Mouse (Mus musculus): ENCODE results near the gene Cage1. TPM values are rescaled to one million over a fixed set of nuclear protein-coding genes. Genes with fewer than 3 reads are reported as not detected.
A peak's percentile ranks its signal among the peaks of the same experiment; 100 is the strongest.

The Cage1 gene
- total and polyA plus RNA-seq, 3 experiments = 0.12 to 2.3 (median 1.6) TPM

DNA sequence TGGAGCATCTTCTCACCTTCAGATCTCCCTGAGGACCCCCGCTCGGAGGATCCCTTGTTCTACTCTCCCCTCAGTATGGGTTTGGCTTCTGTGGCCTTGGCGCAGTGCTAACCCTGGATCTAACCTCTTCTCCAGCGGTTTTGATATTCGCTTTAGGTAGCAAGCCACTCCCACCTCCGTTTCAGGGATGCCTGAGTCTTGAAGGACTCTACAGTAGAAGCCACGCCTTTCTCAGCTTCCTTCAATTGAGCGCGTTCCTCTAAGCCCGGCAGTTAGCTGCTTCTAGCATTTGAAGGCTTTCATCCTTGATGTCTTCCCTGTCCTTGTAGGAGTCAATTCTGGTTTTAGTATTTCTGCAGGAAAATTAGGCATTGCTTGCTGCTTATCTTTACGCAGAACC is 40.2 kb upstream of the Cage1 start:
- H3K27ac ChIP-seq = no peak overlapping the region
- DNase-seq = no peak
- TF ChIP-seq EP300 (IDR thresholded peaks at IDR 0.05; ENCODE audit: insufficient read depth, low read depth, low read length) (no peak), CTCF (IDR thresholded peaks at IDR 0.05) (no peak), POLR2A (IDR thresholded peaks at IDR 0.05; ENCODE audit: insufficient read depth, low read depth, low read length) (no peak)
- WGBS = 46% methylated on average over 11 of the region's 11 CpGs
- intact Hi-C loops (cut with DNase I) = no loop called here
- H3K9ac ChIP-seq (ENCODE audit: low read depth, low read length) = no peak overlapping the region
- no peak overlapping the region for H3K4me3 ChIP-seq
- H3K36me3 ChIP-seq (ENCODE audit: control insufficient read depth, insufficient read depth, low read length) = no peaks in the 10 kb centered on the region
- no peaks in the 10 kb centered on the region for H3K27me3 ChIP-seq (ENCODE audit: control insufficient read depth, insufficient read depth, low read length)
- no peaks in the 10 kb centered on the region for H3K4me1 ChIP-seq (ENCODE audit: control insufficient read depth, insufficient read depth, low read length)
- H3K79me2 ChIP-seq (replicated peaks; ENCODE audit: control insufficient read depth, insufficient read depth, low read length) = no peaks in the 10 kb centered on the region

- 37% methylated on average over 5 of the region's 5 CpGs for WGBS
- H3K9ac ChIP-seq (ENCODE audit: low read depth, low read length) = no peak overlapping the region
- no peaks in the 10 kb centered on the region for H3K79me2 ChIP-seq (replicated peaks; ENCODE audit: control insufficient read depth, insufficient read depth, low read length)
- intact Hi-C loops (cut with DNase I) = loop anchor here (5.0 kb wide), 1 partner anchor 68 kb away; no protein-coding TSS in a partner anchor
- H3K36me3 ChIP-seq (ENCODE audit: control insufficient read depth, insufficient read depth, low read length) = no peaks in the 10 kb centered on the region
- H3K4me3 ChIP-seq = no peak overlapping the region
- H3K27me3 ChIP-seq (ENCODE audit: control insufficient read depth, insufficient read depth, low read length) = no peaks in the 10 kb centered on the region
- TF ChIP-seq CTCF (IDR thresholded peaks at IDR 0.05) = no peak
- no peak for TF ChIP-seq POLR2A (IDR thresholded peaks at IDR 0.05; ENCODE audit: insufficient read depth, low read depth, low read length)
- no peak for TF ChIP-seq EP300 (IDR thresholded peaks at IDR 0.05; ENCODE audit: insufficient read depth, low read depth, low read length)
- H3K4me1 ChIP-seq (ENCODE audit: control insufficient read depth, insufficient read depth, low read length) = no peaks in the 10 kb centered on the region
- DNase-seq = no peak
- no peak overlapping the region for H3K27ac ChIP-seq
These were observed 37.5 kb upstream of the Cage1 start for GRCm38 (mm10) chr13:38074404-38074803.

- intact Hi-C loops (cut with DNase I) = loop anchor here (5.0 kb wide), 1 partner anchor 69 kb away; no protein-coding TSS in a partner anchor
- 66% methylated on average over 18 of the region's 18 CpGs for WGBS
- Histone ChIP-seq H3K4me1 (ENCODE audit: control insufficient read depth, insufficient read depth, low read length) (no peaks in the 10 kb centered on the region), H3K27ac (no peak overlapping the region), H3K36me3 (ENCODE audit: control insufficient read depth, insufficient read depth, low read length) (no peaks in the 10 kb centered on the region), H3K9ac (ENCODE audit: low read depth, low read length) (no peak overlapping the region), H3K4me3 (no peak overlapping the region), H3K79me2 (replicated peaks; ENCODE audit: control insufficient read depth, insufficient read depth, low read length) (no peaks in the 10 kb centered on the region), H3K27me3 (ENCODE audit: control insufficient read depth, insufficient read depth, low read length) (no peaks in the 10 kb centered on the region)
- TF ChIP-seq EP300 (IDR thresholded peaks at IDR 0.05; ENCODE audit: insufficient read depth, low read depth, low read length) (no peak), CTCF (IDR thresholded peaks at IDR 0.05) (no peak), POLR2A (IDR thresholded peaks at IDR 0.05; ENCODE audit: insufficient read depth, low read depth, low read length) (no peak)
- DNase-seq = peak in 1 of 2 experiments; percentile 19
These were observed 36.8 kb upstream of the Cage1 start for GRCm38 (mm10) chr13:38073374-38074307.

GRCm38 (mm10) chr13:38070945-38071344 is 34.1 kb upstream of the Cage1 start:
- Histone ChIP-seq H3K36me3 (ENCODE audit: control insufficient read depth, insufficient read depth, low read length) (no peaks in the 10 kb centered on the region), H3K4me3 (no peak overlapping the region), H3K27ac (no peak overlapping the region), H3K79me2 (replicated peaks; ENCODE audit: control insufficient read depth, insufficient read depth, low read length) (no peaks in the 10 kb centered on the region), H3K9ac (ENCODE audit: low read depth, low read length) (no peak overlapping the region), H3K27me3 (ENCODE audit: control insufficient read depth, insufficient read depth, low read length) (no peaks in the 10 kb centered on the region), H3K4me1 (ENCODE audit: control insufficient read depth, insufficient read depth, low read length) (no peaks in the 10 kb centered on the region)
- TF ChIP-seq POLR2A (IDR thresholded peaks at IDR 0.05; ENCODE audit: insufficient read depth, low read depth, low read length) = no peak
- no peak for TF ChIP-seq EP300 (IDR thresholded peaks at IDR 0.05; ENCODE audit: insufficient read depth, low read depth, low read length)
- TF ChIP-seq CTCF (IDR thresholded peaks at IDR 0.05) = no peak
- whole genome bisulfite sequencing = 33% methylated on average over 4 of the region's 4 CpGs
- peak; percentile 34 to 41 for DNase-seq
- intact Hi-C loops (cut with DNase I) = loop anchor here (5.0 kb wide), 1 partner anchor 71 kb away; no protein-coding TSS in a partner anchor

DNA sequence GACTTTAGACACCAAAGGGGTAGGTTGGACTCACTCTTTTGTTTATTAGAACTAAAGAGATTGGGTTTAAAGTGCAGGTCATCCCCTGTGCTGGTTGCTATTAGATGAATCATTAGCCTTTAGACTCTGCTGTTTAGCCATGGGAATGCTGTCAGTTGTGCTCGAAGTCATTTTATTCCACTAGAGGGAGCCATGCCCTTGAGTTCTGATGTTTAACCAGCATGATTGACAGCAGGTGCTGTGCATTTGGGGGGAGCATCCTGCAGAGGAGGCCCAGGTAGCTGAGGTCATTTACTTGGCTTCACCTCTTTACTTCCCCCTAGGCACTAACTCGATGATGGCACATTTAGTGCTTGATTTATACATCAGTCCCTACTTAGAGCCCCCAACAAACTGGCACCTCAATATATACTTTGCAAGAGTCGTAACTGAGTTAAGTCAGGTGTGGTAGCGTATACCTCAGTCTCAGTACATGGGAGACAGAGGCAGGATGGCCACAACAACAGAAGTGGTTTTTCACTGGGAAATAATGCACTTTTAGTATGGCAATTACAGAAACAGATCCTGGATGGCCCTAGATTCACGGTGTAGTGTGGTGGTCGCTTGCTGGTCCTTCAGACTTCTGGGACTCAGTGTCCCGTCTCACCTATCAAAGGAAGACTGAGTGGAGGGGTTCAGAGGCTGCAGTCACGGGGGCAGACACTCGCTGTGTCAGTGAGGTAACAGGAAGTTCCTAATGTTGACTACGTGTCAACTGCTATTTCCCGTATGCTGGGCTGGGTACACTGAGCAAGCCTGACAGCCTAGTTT is 28.2 kb upstream of the Cage1 start:
- no peak for DNase-seq
- Histone ChIP-seq H3K4me1 (ENCODE audit: control insufficient read depth, insufficient read depth, low read length) (no peaks in the 10 kb centered on the region), H3K27ac (no peak overlapping the region), H3K36me3 (ENCODE audit: control insufficient read depth, insufficient read depth, low read length) (no peaks in the 10 kb centered on the region), H3K9ac (ENCODE audit: low read depth, low read length) (no peak overlapping the region), H3K79me2 (replicated peaks; ENCODE audit: control insufficient read depth, insufficient read depth, low read length) (no peaks in the 10 kb centered on the region), H3K4me3 (no peak overlapping the region), H3K27me3 (ENCODE audit: control insufficient read depth, insufficient read depth, low read length) (no peaks in the 10 kb centered on the region)
- intact Hi-C loops (cut with DNase I) = loop anchor here (5.0 to 10.0 kb wide), 2 partner anchors 107 to 140 kb away; partner anchors contain the start of gene Snrnp48
- WGBS = 62% methylated on average over 11 of the region's 11 CpGs
- TF ChIP-seq CTCF (IDR thresholded peaks at IDR 0.05) = peak; percentile 80
- TF ChIP-seq POLR2A (IDR thresholded peaks at IDR 0.05; ENCODE audit: insufficient read depth, low read depth, low read length) = no peak
- TF ChIP-seq EP300 (IDR thresholded peaks at IDR 0.05; ENCODE audit: insufficient read depth, low read depth, low read length) = 0 out of 2 replicates have a peak, but pooled peaks have one; percentile 56

All from heart, adult 2 months (tissue).